Mouse (Mus musculus) cerebellum, adult 11 months (tissue): ENCODE data around the gene Ttc7b.

Source experiments
- DNase-seq: peaks from one replicate; pipeline ENCODE4 v3.0.0; 2022

Gene Ttc7b

GRCm38 (mm10) chr12:100294457-100294856 lies 226.2 kb downstream of the Ttc7b start:
- DNase-seq: no peak

GRCm38 (mm10) chr12:100293956-100294355 lies 226.7 kb downstream of the Ttc7b start:
- no peak for DNase-seq

DNA sequence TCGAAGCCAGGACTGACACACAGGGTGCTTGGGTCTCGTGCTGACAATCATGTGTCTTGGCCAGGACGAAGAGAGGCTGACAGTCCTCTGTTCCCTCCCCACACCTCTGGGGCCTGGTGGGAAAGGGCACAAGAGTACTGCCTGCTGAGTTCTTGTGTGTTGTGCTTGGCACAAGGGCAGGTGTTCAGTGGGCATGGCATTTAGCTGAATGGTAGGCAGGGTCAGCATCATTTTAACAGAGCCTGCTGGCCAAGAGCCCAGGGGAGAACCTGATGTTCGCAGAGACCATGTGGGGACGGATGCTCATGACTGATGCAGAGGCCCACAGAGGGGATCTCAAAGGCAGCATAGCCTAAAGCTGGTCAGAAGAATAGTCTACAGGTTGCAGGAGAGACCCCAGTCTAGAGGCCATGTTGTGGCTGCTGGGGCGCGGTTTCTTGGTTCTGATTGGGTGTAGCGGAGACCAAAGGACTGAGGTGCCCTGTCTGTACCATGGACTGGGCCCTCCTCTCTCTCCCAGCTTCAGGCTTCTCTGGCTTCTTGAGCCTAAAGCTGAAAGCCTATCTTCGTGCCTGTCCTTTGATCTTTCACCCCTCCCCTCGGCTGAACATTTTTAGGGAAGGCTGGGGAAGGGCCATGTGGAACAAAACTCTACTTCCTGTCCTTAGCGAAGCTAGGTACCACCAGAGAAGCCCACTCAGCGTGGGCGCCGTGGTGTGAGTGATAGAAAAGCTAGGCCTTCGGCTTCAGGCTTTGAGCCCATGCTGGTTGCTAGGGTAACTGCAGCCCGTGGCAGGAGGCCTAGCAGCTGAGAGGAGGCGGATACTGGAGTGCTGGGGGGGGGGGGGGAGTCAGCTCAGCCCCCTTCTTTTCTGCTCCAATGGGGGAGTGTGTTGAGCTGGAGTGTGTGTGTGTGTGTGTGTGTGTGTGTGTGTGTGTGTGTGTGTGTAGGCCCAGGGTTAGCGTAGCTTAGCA lies 229.6 kb downstream of the Ttc7b start:
- DNase-seq: no peak

- peak; percentile 58 for DNase-seq
Observed at GRCm38 (mm10) chr12:100290178-100290531, 230.5 kb downstream of the Ttc7b start.

DNA sequence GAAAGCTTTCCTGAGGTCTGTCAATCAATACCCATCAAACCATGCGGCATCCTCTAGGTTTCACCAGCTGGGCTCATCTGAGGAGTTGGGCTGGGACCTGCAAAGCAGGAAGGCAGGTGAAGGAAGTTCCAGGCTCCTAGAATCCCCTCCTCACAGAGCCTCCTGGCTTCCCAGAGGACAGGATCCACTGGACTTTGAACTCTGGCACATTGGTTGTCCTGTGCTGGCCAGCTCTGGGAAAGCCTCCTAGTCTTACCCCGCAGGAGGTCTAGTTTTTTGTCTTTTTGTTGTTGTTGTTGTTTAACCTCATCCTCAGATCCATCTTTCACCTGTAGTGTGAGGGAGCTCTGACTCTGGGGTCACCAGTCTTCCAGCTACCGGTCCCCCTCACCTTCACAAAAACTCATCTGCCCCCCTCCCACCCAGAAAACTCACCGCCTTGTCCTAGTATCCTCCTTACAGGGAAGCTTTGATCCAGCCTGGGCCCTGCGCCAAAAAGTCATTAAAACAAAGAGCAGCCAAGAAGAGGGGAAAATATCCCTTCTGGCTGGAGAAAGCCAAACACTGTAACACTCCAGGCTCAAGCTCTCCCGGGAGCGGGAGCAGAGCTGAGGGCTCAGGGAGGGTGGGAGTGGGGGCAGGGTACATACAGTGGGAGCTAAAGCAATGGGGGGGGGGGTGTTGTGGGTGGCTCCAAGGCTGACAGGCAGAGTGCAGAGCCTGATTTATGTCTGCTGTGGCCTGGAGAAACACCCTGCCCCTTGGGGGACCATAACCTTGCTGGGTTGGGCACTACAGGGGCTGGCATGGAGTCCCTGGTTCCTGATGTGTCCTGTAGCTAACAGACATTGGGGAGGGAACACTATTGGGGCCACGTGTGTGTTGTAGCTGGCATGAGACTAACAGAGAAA lies 231.1 kb downstream of the Ttc7b start:
- DNase-seq: peak; percentile 55

- DNase-seq: no peak
Observed at GRCm38 (mm10) chr12:100288018-100288417, 232.6 kb downstream of the Ttc7b start.

- DNase-seq: no peak
Observed at GRCm38 (mm10) chr12:100287565-100287964, 233.1 kb downstream of the Ttc7b start.

DNA sequence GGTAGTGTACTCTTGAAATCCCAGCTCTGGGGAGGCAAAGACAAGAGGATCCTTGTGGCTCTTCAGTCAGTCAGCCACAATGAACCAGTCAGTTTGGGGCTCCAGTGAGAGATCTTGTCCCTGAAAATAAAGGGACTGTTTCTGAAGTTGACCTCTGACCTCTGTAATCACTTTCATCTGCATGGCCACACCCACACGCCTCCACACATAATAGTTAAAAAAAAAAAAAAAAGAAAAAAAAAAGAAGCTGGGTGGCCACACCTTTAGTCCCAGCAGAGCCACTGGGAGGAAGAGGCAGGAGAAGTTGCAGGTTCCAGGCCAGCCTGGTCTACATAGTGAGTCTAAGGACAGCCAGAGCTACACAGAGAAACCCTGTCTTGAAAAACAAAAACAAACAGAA lies 237.3 kb downstream of the Ttc7b start:
- DNase-seq: no peak

GRCm38 (mm10) chr12:100282025-100282885 lies 238.4 kb downstream of the Ttc7b start:
- no peak for DNase-seq

DNA sequence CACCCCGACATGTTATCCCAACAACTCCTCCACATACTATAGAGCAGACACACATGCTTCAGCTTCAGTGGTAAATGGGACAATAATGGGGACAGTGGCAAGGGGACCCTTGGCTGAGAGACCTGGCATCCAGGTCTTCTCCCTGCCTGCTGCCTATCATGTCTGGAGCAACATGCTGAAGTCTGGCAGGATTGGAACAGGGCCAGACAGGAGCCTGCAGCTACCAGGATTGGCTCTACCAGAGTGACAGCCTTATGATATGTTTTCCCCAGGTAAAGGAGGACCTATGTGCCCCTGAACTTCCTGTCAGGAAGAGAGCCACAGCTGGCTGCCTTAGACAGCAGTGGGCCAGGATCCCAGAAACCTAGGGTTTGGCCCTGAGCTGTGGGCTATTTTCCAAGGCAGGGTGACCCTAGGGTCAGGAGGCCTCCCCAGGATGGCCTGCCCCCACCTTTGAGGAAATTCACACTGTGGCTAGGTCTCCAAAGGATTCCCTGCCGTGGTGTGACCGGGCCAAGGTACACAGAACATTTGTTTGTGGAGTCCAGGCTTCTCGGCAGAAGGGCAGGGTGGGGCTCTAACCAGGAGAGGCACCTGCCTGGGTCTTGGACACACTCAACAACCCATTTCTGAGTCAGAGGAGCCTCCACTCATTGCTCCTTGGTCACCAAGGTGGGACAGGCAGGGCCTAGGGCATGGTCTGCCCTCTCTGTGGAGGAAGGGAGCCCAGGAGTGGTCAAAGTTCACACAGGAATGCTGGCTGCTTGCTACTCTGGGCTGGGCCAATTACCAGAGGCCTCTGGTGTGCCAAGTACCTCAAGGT lies 239.4 kb downstream of the Ttc7b start:
- peak; percentile 25 for DNase-seq

- DNase-seq: no peak
Observed at GRCm38 (mm10) chr12:100279898-100280297, 240.7 kb downstream of the Ttc7b start.

DNA sequence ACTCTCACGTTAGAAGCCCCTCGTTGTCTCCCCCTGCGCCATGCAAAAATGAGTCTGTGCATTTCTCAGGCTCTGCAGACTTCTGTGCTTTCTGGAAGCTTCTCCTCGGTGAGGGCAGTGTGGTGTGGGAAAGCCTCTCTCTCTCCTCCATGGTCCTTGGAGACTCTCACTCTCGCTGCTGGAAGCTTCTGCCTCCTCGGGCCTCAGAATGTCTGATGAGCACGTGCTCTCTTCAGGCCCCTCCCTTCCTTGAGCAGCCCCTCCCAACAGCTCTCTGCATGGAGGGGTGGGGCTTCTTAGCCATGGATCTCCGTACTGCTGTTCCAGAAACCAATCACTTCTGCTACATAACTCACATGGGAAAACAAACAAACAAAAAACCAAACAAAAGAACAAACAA lies 242.3 kb downstream of the Ttc7b start:
- DNase-seq: no peak

DNA sequence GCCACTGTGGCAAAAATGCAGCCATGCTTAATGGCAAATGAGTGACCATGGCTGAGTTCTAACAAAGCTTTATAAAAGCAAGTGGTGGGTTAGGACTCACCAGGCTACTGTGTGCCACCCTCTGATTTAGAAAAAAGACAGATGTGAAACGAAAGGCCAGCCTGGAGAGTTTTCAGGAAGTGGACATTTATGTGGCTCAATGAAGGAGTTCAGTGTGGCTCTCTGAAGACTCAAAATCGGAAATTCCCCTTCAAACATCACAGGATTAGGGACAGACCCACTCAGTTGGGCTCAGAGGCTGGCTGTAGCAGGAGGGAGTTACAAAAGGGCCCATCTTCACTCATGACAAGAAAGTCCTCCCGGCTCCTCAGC lies 243.1 kb downstream of the Ttc7b start:
- DNase-seq: no peak

GRCm38 (mm10) chr12:100276607-100277533 lies 243.8 kb downstream of the Ttc7b start:
- DNase-seq: no peak

DNA sequence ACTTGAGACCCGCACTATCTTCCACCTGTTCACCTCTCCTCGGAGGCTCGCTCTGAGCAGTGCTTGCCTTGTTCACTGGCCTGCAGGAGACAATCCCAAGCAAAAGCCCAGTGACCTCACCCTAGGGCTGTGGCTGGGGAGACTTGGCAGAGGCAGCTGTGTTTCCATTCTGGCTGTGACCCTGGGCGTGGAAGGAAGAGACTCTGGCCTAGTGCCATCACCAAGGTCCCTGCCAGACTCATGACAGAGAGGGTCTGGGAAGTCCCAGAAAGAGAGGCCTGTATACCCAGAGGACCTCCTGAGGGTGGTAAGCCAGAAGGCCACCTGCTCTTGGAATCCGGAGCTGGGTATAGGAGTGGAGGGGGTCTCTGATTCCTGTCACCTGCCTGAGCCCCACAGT lies 244.8 kb downstream of the Ttc7b start:
- DNase-seq: no peak

DNA sequence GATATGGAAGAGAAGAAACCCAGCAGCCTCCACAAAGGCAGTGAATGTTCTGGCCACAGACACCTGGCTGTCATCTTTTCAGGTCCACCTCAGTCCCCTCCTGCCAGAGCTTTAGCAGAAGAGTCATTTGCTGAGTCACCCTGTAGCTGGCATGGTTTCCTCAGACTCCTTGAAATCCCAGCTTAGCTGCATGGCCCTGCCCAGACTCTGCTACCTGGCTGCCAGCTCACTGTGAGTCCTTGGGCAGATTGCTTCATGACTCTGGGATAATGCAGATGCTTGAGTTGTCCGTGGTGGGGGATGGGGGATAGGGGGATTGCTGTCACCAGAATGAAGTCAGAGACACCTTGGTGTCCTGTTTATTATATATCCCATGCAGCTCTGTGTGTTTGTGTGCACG lies 247.6 kb downstream of the Ttc7b start:
- no peak for DNase-seq

GRCm38 (mm10) chr12:100269967-100270662 lies 250.5 kb downstream of the Ttc7b start:
- DNase-seq: no peak

- DNase-seq: no peak
Observed at GRCm38 (mm10) chr12:100268011-100268410, 252.6 kb downstream of the Ttc7b start.

GRCm38 (mm10) chr12:100265546-100266309 lies 254.9 kb downstream of the Ttc7b start:
- DNase-seq: peak; percentile 92
